Mouse (Mus musculus) small intestine, adult 2 months (tissue): ENCODE measurements around the gene Mcoln2. TPM values are rescaled to one million over a fixed set of nuclear protein-coding genes. Genes with fewer than 3 reads are reported as not detected.
"Not testable (repeated sequence)": the region's sequence is repeated elsewhere in the genome, so short reads cannot be mapped to it uniquely, and the experiment has no call there.

ENCODE experiments used
- H3K27ac ChIP-seq: fragments of 200-500 bp; 2 replicates; pipeline ENCODE4 v1.5.1; 2012; ENCODE audit warnings: low read depth, low read length, control low read depth, inconsistent platforms; ENCODE audit not compliant: insufficient read depth
- H3K27me3 ChIP-seq: fragments of 200-500 bp; 2 replicates; pipeline ENCODE4 v1.6.1; 2012; ENCODE audit warnings: mild to moderate bottlenecking, moderate library complexity, low read length, inconsistent platforms; ENCODE audit not compliant: control insufficient read depth, insufficient read depth
- H3K36me3 ChIP-seq: fragments of 200-500 bp; 2 replicates; pipeline ENCODE4 v1.6.1; 2012; ENCODE audit warnings: mild to moderate bottlenecking, low read length, control low read depth, inconsistent platforms; ENCODE audit not compliant: control insufficient read depth, insufficient read depth
- H3K4me1 ChIP-seq: fragments of 200-500 bp; 2 replicates; pipeline ENCODE4 v1.6.1; 2012; ENCODE audit warnings: low read length, inconsistent platforms, mixed read lengths; ENCODE audit not compliant: control insufficient read depth, insufficient read depth, insufficient read length
- H3K4me3 ChIP-seq: fragments of 200-500 bp; 2 replicates; pipeline ENCODE4 v1.5.1; 2012; ENCODE audit warnings: low read depth, mild to moderate bottlenecking, control low read depth, inconsistent platforms, low read length, moderate library complexity
- CTCF ChIP-seq: fragments of 200-500 bp; IDR thresholded peaks from 2 replicates; pipeline ENCODE4 v1.5.1; 2012; ENCODE audit warnings: low read depth, mild to moderate bottlenecking, control low read depth, inconsistent platforms, low read length, moderate library complexity, mixed read lengths; ENCODE audit not compliant: insufficient replicate concordance, insufficient read length; ENCODE audit errors: extremely low read depth
- POLR2A ChIP-seq: fragments of 200-500 bp; IDR thresholded peaks from 2 replicates; pipeline ENCODE4 v1.6.1; 2012; ENCODE audit warnings: low read depth, mild to moderate bottlenecking, control low read depth, inconsistent platforms, low read length, moderate library complexity
- WGBS: fragments of 180-500 bp; shearing (Covaris S2); methylation state at CpG from one replicate; pipeline ENCODE4 v1.1.7; 2018; 5-methylcytosine and 5-hydroxymethylcytosine counted together
- polyA plus RNA-seq: library from polyadenylated mRNA; depleted of rRNA; stranded (reverse); fragments of >200 nt; gene quantifications from 2 replicates; pipeline ENCODE4 v1.2.3, GENCODE M21; 2012

Mcoln2 gene
- polyA plus RNA-seq, 1 experiment, result 5.1 TPM

GRCm38 (mm10) chr3:146197785-146198184 is 48.2 kb downstream of the Mcoln2 start:
- H3K27ac ChIP-seq, result peak overlapping the region; percentile 71
- H3K4me1 ChIP-seq, result peaks cover 23% of the 10 kb centered on the region; the same call in 1 of the 2 replicates
- H3K27me3 ChIP-seq, result no peaks in the 10 kb centered on the region
- TF ChIP-seq POLR2A (no peak), CTCF (no peak)
- H3K4me3 ChIP-seq, result no peak overlapping the region
- 89% methylated on average over 12 of the region's 12 CpGs for WGBS
- H3K36me3 ChIP-seq, result no peaks in the 10 kb centered on the region

- H3K27ac ChIP-seq, result no peak overlapping the region
- peaks cover 23% of the 10 kb centered on the region; the same call in 1 of the 2 replicates for H3K4me1 ChIP-seq
- no peaks in the 10 kb centered on the region for H3K27me3 ChIP-seq
- WGBS, result 80% methylated on average over 11 of the region's 11 CpGs
- no peak overlapping the region for H3K4me3 ChIP-seq
- no peaks in the 10 kb centered on the region for H3K36me3 ChIP-seq
- TF ChIP-seq POLR2A, result no peak
Measured at GRCm38 (mm10) chr3:146198803-146199481, 49.3 kb downstream of the Mcoln2 start.

GRCm38 (mm10) chr3:146199486-146199885 is 49.9 kb downstream of the Mcoln2 start:
- Histone ChIP-seq H3K27ac (no peak overlapping the region), H3K4me3 (no peak overlapping the region), H3K27me3 (no peaks in the 10 kb centered on the region), H3K4me1 (peaks cover 23% of the 10 kb centered on the region; the same call in 1 of the 2 replicates), H3K36me3 (no peaks in the 10 kb centered on the region)
- TF ChIP-seq POLR2A (no peak), CTCF (no peak)
- WGBS, result 81% methylated on average over 3 of the region's 3 CpGs

GRCm38 (mm10) chr3:146204375-146204774 is 54.7 kb downstream of the Mcoln2 start:
- H3K36me3 ChIP-seq, result no peaks in the 10 kb centered on the region
- H3K27ac ChIP-seq, result peak overlapping the region; percentile 21; the same call in 1 of the 2 replicates
- H3K27me3 ChIP-seq, result no peaks in the 10 kb centered on the region
- no peak overlapping the region for H3K4me3 ChIP-seq
- 32% methylated on average over 2 of the region's 2 CpGs for WGBS
- TF ChIP-seq CTCF (no peak), POLR2A (no peak)
- peaks cover 13% of the 10 kb centered on the region; the same call in 1 of the 2 replicates for H3K4me1 ChIP-seq

- WGBS, result 21% methylated on average over 11 of the region's 11 CpGs
- Histone ChIP-seq H3K36me3 (no peaks in the 10 kb centered on the region), H3K4me3 (no peak overlapping the region), H3K27me3 (no peaks in the 10 kb centered on the region), H3K27ac (no peak overlapping the region), H3K4me1 (peaks cover 13% of the 10 kb centered on the region; the same call in 1 of the 2 replicates)
- TF ChIP-seq POLR2A, result no peak
- TF ChIP-seq CTCF, result no peak
Measured at GRCm38 (mm10) chr3:146205305-146205704, 55.7 kb downstream of the Mcoln2 start.

- no peak overlapping the region for H3K4me3 ChIP-seq
- WGBS, result 28% methylated on average over 2 of the region's 2 CpGs
- H3K27me3 ChIP-seq, result no peaks in the 10 kb centered on the region
- H3K4me1 ChIP-seq, result peaks cover 13% of the 10 kb centered on the region; the same call in 1 of the 2 replicates
- no peaks in the 10 kb centered on the region for H3K36me3 ChIP-seq
- H3K27ac ChIP-seq, result no peak overlapping the region
- no peak for TF ChIP-seq CTCF
- no peak for TF ChIP-seq POLR2A
Measured at GRCm38 (mm10) chr3:146206635-146207034, 57.0 kb downstream of the Mcoln2 start.

GRCm38 (mm10) chr3:146207440-146207839 is 57.8 kb downstream of the Mcoln2 start:
- no peak overlapping the region for H3K27ac ChIP-seq
- no peak for TF ChIP-seq CTCF
- no peak for TF ChIP-seq POLR2A
- 24% methylated on average over 2 of the region's 2 CpGs for WGBS

GRCm38 (mm10) chr3:146209759-146210158 is 60.1 kb downstream of the Mcoln2 start:
- H3K4me3 ChIP-seq, H3K27me3 ChIP-seq, H3K27ac ChIP-seq, H3K36me3 ChIP-seq: not testable (repeated sequence)
- peaks cover 13% of the 10 kb centered on the region; the same call in 1 of the 2 replicates for H3K4me1 ChIP-seq
- WGBS, result 93% methylated on average over 8 of the region's 8 CpGs

More at GRCm38 (mm10) chr3:146207440-146207839, 57.8 kb downstream of the Mcoln2 start:
- H3K4me3 ChIP-seq, result no peak overlapping the region
- no peaks in the 10 kb centered on the region for H3K27me3 ChIP-seq
- H3K36me3 ChIP-seq, result no peaks in the 10 kb centered on the region
- peaks cover 13% of the 10 kb centered on the region; the same call in 1 of the 2 replicates for H3K4me1 ChIP-seq
